In the genomic region with DNA sequence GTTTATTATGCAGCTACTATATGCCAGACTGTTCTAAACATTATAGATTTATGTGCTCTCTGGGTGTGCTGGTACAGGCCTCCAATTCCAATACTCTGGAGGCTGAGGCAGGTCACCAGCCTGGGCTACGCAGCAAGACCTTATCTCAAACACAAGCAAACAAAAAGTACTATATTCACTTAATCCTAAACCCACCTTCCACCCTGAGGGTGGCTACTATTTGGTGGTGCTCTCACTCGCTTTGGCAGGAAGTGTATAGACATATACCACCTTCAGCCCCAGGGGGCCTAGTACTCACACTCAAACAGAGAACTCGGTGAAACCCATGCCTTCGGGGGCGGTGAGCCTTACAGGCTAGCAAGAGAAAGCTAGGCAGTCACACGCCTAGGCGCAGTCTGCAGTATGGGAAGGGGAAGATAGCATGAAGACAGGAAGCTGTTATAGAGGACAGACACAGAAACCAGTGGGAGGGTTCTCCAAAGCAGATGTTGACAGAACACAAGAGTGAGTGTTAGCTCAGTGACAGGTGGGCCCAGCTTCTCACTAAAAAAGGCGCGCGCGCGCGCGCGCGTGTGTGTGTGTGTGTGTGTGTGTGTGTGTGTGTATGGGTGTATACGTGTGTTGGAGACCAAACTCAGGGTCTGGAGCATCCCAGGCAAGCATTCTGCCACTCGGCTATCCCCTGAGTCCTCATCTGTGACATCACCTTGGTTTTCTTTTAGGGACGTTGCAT, we compare ENCODE assay signal across 8 mouse cellular contexts. TPM values are rescaled to one million over a fixed set of nuclear protein-coding genes. Genes with fewer than 3 reads are reported as not detected.
DNase-seq lines count a peak whose midpoint lies in the region; ATAC-seq lines count a peak whose summit lies in the region.

A gene (minus strand): TSS at position 346 of the 733 bp plus-strand sequence.

- H3K9ac ChIP-seq in kidney, embryonic 14.5 days (ENCODE audit: low read depth, low read length): no peak within 1 kb of the TSS
- no peak within 1 kb of the TSS for H3K9ac ChIP-seq in hindbrain, embryonic 13.5 days
- H3K9ac ChIP-seq in neural tube, embryonic 15.5 days (replicated peaks): no peak within 1 kb of the TSS

- no peak within 1 kb of the TSS for H3K4me2 ChIP-seq in kidney, embryonic 14.5 days (replicated peaks; ENCODE audit: low read depth, low read length)
- H3K4me2 ChIP-seq in hindbrain, embryonic 13.5 days: no peak within 1 kb of the TSS
- H3K4me2 ChIP-seq in neural tube, embryonic 15.5 days: no peak within 1 kb of the TSS

- H3K27ac ChIP-seq in kidney, embryonic 14.5 days (ENCODE audit: low read depth, low read length): no peak within 1 kb of the TSS
- no peak within 1 kb of the TSS for H3K27ac ChIP-seq in hindbrain, embryonic 13.5 days
- no peak within 1 kb of the TSS for H3K27ac ChIP-seq in neural tube, embryonic 15.5 days (replicated peaks)

- ATAC-seq in kidney, embryonic 14.5 days (ENCODE audit: low FRiP score, low TSS enrichment): no peak
- ATAC-seq in hindbrain, embryonic 13.5 days (ENCODE audit: low FRiP score): no peak
- ATAC-seq in neural tube, embryonic 15.5 days (ENCODE audit: low FRiP score): no peak

- no peak for DNase-seq in kidney, postnatal 10 days
- DNase-seq in brain, adult 2 months (ENCODE audit: low read depth, low spot score): peak; percentile 48
- peak; percentile 31 for DNase-seq in liver
- no peak for DNase-seq in cerebellum, adult 11 months
- no peak for DNase-seq in testis, postnatal 10 days (ENCODE audit: low spot score)

- H3K36me3 ChIP-seq in kidney, embryonic 14.5 days (ENCODE audit: control insufficient read depth, insufficient read depth, low read length): no peaks in the 10 kb centered on the region
- no peaks in the 10 kb centered on the region for H3K36me3 ChIP-seq in hindbrain, embryonic 13.5 days
- H3K36me3 ChIP-seq in neural tube, embryonic 15.5 days: no peaks in the 10 kb centered on the region

- H3K27me3 ChIP-seq in kidney, embryonic 14.5 days (ENCODE audit: control insufficient read depth, insufficient read depth, low read length): peaks cover 17% of the 10 kb centered on the region
- H3K27me3 ChIP-seq in hindbrain, embryonic 13.5 days: peaks cover 20% of the 10 kb centered on the region; the same call in 1 of the 2 replicates
- no peaks in the 10 kb centered on the region for H3K27me3 ChIP-seq in neural tube, embryonic 15.5 days (replicated peaks)

- H3K4me1 ChIP-seq in kidney, embryonic 14.5 days (ENCODE audit: control insufficient read depth, insufficient read depth, low read length): peaks cover 7% of the 10 kb centered on the region; the same call in 1 of the 2 replicates
- H3K4me1 ChIP-seq in hindbrain, embryonic 13.5 days (replicated peaks): peaks cover 28% of the 10 kb centered on the region
- H3K4me1 ChIP-seq in neural tube, embryonic 15.5 days: peaks cover 22% of the 10 kb centered on the region

- H3K9me3 ChIP-seq in kidney, embryonic 14.5 days (ENCODE audit: control insufficient read depth, low read length): peaks cover 3% of the 10 kb centered on the region; the same call in 1 of the 2 replicates
- H3K9me3 ChIP-seq in hindbrain, embryonic 13.5 days: no peaks in the 10 kb centered on the region
- no peaks in the 10 kb centered on the region for H3K9me3 ChIP-seq in neural tube, embryonic 15.5 days (replicated peaks)

- no peak within 1 kb of the TSS for H3K4me3 ChIP-seq in kidney, embryonic 14.5 days (ENCODE audit: low read length)
- no peak within 1 kb of the TSS for H3K4me3 ChIP-seq in hindbrain, embryonic 13.5 days
- H3K4me3 ChIP-seq in neural tube, embryonic 15.5 days (replicated peaks): no peak within 1 kb of the TSS

- WGBS in kidney, embryonic 14.5 days: 87% methylated on average over 19 of the region's 19 CpGs
- WGBS in hindbrain, embryonic 13.5 days: 92% methylated on average over 19 of the region's 19 CpGs
- WGBS in neural tube, embryonic 15.5 days: 91% methylated on average over 19 of the region's 19 CpGs

RNA-seq across cellular contexts. Expression of the gene that starts here (rescaled TPM):
- polyA plus RNA-seq in kidney, embryonic 14.5 days (2014; fragmentation: Nextera tagmentation; extraction: Ambion mirVana): 18.3 and 19.6 TPM in 2 replicates
- 81.4 and 90.1 TPM in 2 replicates for polyA plus RNA-seq in hindbrain, embryonic 13.5 days (2015; fragmentation: Nextera tagmentation; extraction: Ambion mirVana)
- polyA plus RNA-seq in neural tube, embryonic 15.5 days (2015; fragmentation: Nextera tagmentation; extraction: Ambion mirVana): 120 and 192 TPM in 2 replicates

Comparison
In these comparisons a context has a peak if more than half of its experiments do, and no peak if none do; other contexts are left out.
1. DNase-seq: peak in brain, adult 2 months (single experiment) and liver (single experiment); none in kidney, postnatal 10 days (single experiment), cerebellum, adult 11 months (single experiment) and testis, postnatal 10 days (single experiment).